Mouse (Mus musculus): Measurements from ENCODE around the gene Cpsf2.

Gene Cpsf2

GRCm38 (mm10) chr12:101977404-101977915 is 1.7 kb downstream of the Cpsf2 start:
- TF ChIP-seq POU5F1 (IDR thresholded peaks at IDR 0.05; ENCODE audit: borderline replicate concordance, low read length) (no peak), CTCF (conservative IDR thresholded peaks at IDR 0.05; ENCODE audit: low read length) (no peak), NANOG (IDR thresholded peaks at IDR 0.05; ENCODE audit: borderline replicate concordance, low read length) (no peak)
- peak overlapping the region; percentile 95 for H3K4me3 ChIP-seq (replicated peaks; ENCODE audit: low read length)
- no peaks in the 10 kb centered on the region for H3K27me3 ChIP-seq (ENCODE audit: insufficient read depth, low read length)
- peaks cover 46% of the 10 kb centered on the region for H3K36me3 ChIP-seq (ENCODE audit: insufficient read depth, low read length)
- no peaks in the 10 kb centered on the region for H3K9me3 ChIP-seq (ENCODE audit: low read length)
- peaks cover 44% of the 10 kb centered on the region for H3K4me1 ChIP-seq (replicated peaks; ENCODE audit: low read depth, low read length)

GRCm38 (mm10) chr12:101978162-101978561 is 2.4 kb downstream of the Cpsf2 start:
- Histone ChIP-seq H3K9me3 (ENCODE audit: low read length) (no peaks in the 10 kb centered on the region), H3K4me3 (replicated peaks; ENCODE audit: low read length) (no peak overlapping the region), H3K36me3 (ENCODE audit: insufficient read depth, low read length) (peaks cover 48% of the 10 kb centered on the region), H3K27me3 (ENCODE audit: insufficient read depth, low read length) (no peaks in the 10 kb centered on the region), H3K4me1 (replicated peaks; ENCODE audit: low read depth, low read length) (peaks cover 38% of the 10 kb centered on the region)
- TF ChIP-seq POU5F1 (IDR thresholded peaks at IDR 0.05; ENCODE audit: borderline replicate concordance, low read length) (no peak), NANOG (IDR thresholded peaks at IDR 0.05; ENCODE audit: borderline replicate concordance, low read length) (no peak)

- Histone ChIP-seq H3K4me3 (replicated peaks; ENCODE audit: low read length) (no peak overlapping the region), H3K36me3 (ENCODE audit: insufficient read depth, low read length) (peaks cover 48% of the 10 kb centered on the region), H3K4me1 (replicated peaks; ENCODE audit: low read depth, low read length) (peaks cover 35% of the 10 kb centered on the region)
Observed at GRCm38 (mm10) chr12:101978588-101978987, 2.8 kb downstream of the Cpsf2 start.

GRCm38 (mm10) chr12:101979213-101979750 is 3.5 kb downstream of the Cpsf2 start:
- peaks cover 30% of the 10 kb centered on the region for H3K4me1 ChIP-seq (replicated peaks; ENCODE audit: low read depth, low read length)
- H3K27me3 ChIP-seq (ENCODE audit: insufficient read depth, low read length) = no peaks in the 10 kb centered on the region
- H3K36me3 ChIP-seq (ENCODE audit: insufficient read depth, low read length) = peaks cover 53% of the 10 kb centered on the region
- no peaks in the 10 kb centered on the region for H3K9me3 ChIP-seq (ENCODE audit: low read length)
- H3K4me3 ChIP-seq (replicated peaks; ENCODE audit: low read length) = no peak overlapping the region
- TF ChIP-seq NANOG (IDR thresholded peaks at IDR 0.05; ENCODE audit: borderline replicate concordance, low read length) = no peak
- TF ChIP-seq CTCF (conservative IDR thresholded peaks at IDR 0.05; ENCODE audit: low read length) = no peak
- no peak for TF ChIP-seq POU5F1 (IDR thresholded peaks at IDR 0.05; ENCODE audit: borderline replicate concordance, low read length)

More at GRCm38 (mm10) chr12:101978588-101978987, 2.8 kb downstream of the Cpsf2 start:
- H3K27me3 ChIP-seq (ENCODE audit: insufficient read depth, low read length) = no peaks in the 10 kb centered on the region
- no peaks in the 10 kb centered on the region for H3K9me3 ChIP-seq (ENCODE audit: low read length)
- TF ChIP-seq POU5F1 (IDR thresholded peaks at IDR 0.05; ENCODE audit: borderline replicate concordance, low read length) = no peak

GRCm38 (mm10) chr12:101980266-101980665 is 4.5 kb downstream of the Cpsf2 start:
- Histone ChIP-seq H3K36me3 (ENCODE audit: insufficient read depth, low read length) (peaks cover 63% of the 10 kb centered on the region), H3K4me1 (replicated peaks; ENCODE audit: low read depth, low read length) (peaks cover 25% of the 10 kb centered on the region), H3K27me3 (ENCODE audit: insufficient read depth, low read length) (no peaks in the 10 kb centered on the region), H3K4me3 (replicated peaks; ENCODE audit: low read length) (no peak overlapping the region), H3K9me3 (ENCODE audit: low read length) (no peaks in the 10 kb centered on the region)
- TF ChIP-seq NANOG (IDR thresholded peaks at IDR 0.05; ENCODE audit: borderline replicate concordance, low read length) = no peak
- no peak for TF ChIP-seq CTCF (conservative IDR thresholded peaks at IDR 0.05; ENCODE audit: low read length)
- TF ChIP-seq POU5F1 (IDR thresholded peaks at IDR 0.05; ENCODE audit: borderline replicate concordance, low read length) = no peak

- H3K36me3 ChIP-seq (ENCODE audit: insufficient read depth, low read length) = peaks cover 74% of the 10 kb centered on the region
- H3K27me3 ChIP-seq (ENCODE audit: insufficient read depth, low read length) = no peaks in the 10 kb centered on the region
- no peaks in the 10 kb centered on the region for H3K9me3 ChIP-seq (ENCODE audit: low read length)
- peaks cover 25% of the 10 kb centered on the region for H3K4me1 ChIP-seq (replicated peaks; ENCODE audit: low read depth, low read length)
- no peak overlapping the region for H3K4me3 ChIP-seq (replicated peaks; ENCODE audit: low read length)
- TF ChIP-seq CTCF (conservative IDR thresholded peaks at IDR 0.05; ENCODE audit: low read length) (no peak), NANOG (IDR thresholded peaks at IDR 0.05; ENCODE audit: borderline replicate concordance, low read length) (no peak), POU5F1 (IDR thresholded peaks at IDR 0.05; ENCODE audit: borderline replicate concordance, low read length) (no peak)
Observed at GRCm38 (mm10) chr12:101981559-101981958, 5.8 kb downstream of the Cpsf2 start.

- no peaks in the 10 kb centered on the region for H3K9me3 ChIP-seq (ENCODE audit: low read length)
- H3K36me3 ChIP-seq (ENCODE audit: insufficient read depth, low read length) = peaks cover 82% of the 10 kb centered on the region
- H3K27me3 ChIP-seq (ENCODE audit: insufficient read depth, low read length) = no peaks in the 10 kb centered on the region
- H3K4me1 ChIP-seq (replicated peaks; ENCODE audit: low read depth, low read length) = peaks cover 11% of the 10 kb centered on the region
- no peak for TF ChIP-seq NANOG (IDR thresholded peaks at IDR 0.05; ENCODE audit: borderline replicate concordance, low read length)
- TF ChIP-seq CTCF (conservative IDR thresholded peaks at IDR 0.05; ENCODE audit: low read length) = no peak
- TF ChIP-seq POU5F1 (IDR thresholded peaks at IDR 0.05; ENCODE audit: borderline replicate concordance, low read length) = no peak
- no peak overlapping the region for H3K4me3 ChIP-seq (replicated peaks; ENCODE audit: low read length)
Observed at GRCm38 (mm10) chr12:101982977-101983376, 7.2 kb downstream of the Cpsf2 start.

- no peaks in the 10 kb centered on the region for H3K9me3 ChIP-seq (ENCODE audit: low read length)
- peaks cover 94% of the 10 kb centered on the region for H3K36me3 ChIP-seq (ENCODE audit: insufficient read depth, low read length)
- H3K27me3 ChIP-seq (ENCODE audit: insufficient read depth, low read length) = no peaks in the 10 kb centered on the region
- H3K4me3 ChIP-seq (replicated peaks; ENCODE audit: low read length) = no peak overlapping the region
- TF ChIP-seq NANOG (IDR thresholded peaks at IDR 0.05; ENCODE audit: borderline replicate concordance, low read length) (no peak), CTCF (conservative IDR thresholded peaks at IDR 0.05; ENCODE audit: low read length) (0 out of 2 replicates have a peak, but pooled peaks have one; percentile 9), POU5F1 (IDR thresholded peaks at IDR 0.05; ENCODE audit: borderline replicate concordance, low read length) (no peak)
- H3K4me1 ChIP-seq (replicated peaks; ENCODE audit: low read depth, low read length) = peaks cover 3% of the 10 kb centered on the region; the same call in 1 of the 2 replicates
Observed at GRCm38 (mm10) chr12:101985110-101985509, 9.3 kb downstream of the Cpsf2 start.

- TF ChIP-seq POU5F1 (IDR thresholded peaks at IDR 0.05; ENCODE audit: borderline replicate concordance, low read length) = no peak
- TF ChIP-seq CTCF (conservative IDR thresholded peaks at IDR 0.05; ENCODE audit: low read length) = no peak
- TF ChIP-seq NANOG (IDR thresholded peaks at IDR 0.05; ENCODE audit: borderline replicate concordance, low read length) = no peak
Observed at GRCm38 (mm10) chr12:101987659-101988058, 11.9 kb downstream of the Cpsf2 start.

More at GRCm38 (mm10) chr12:101987659-101988058, 11.9 kb downstream of the Cpsf2 start:
- Histone ChIP-seq H3K9me3 (ENCODE audit: low read length) (no peaks in the 10 kb centered on the region), H3K4me3 (replicated peaks; ENCODE audit: low read length) (no peak overlapping the region), H3K36me3 (ENCODE audit: insufficient read depth, low read length) (peaks cover 98% of the 10 kb centered on the region), H3K4me1 (replicated peaks; ENCODE audit: low read depth, low read length) (no peaks in the 10 kb centered on the region), H3K27me3 (ENCODE audit: insufficient read depth, low read length) (no peaks in the 10 kb centered on the region)

All from E14TG2a.4 (cell line).